Mouse (Mus musculus) kidney, postnatal 4 days (tissue): Measurements from ENCODE around the gene Gm17124.
"Not testable (repeated sequence)": the region's sequence is repeated elsewhere in the genome, so short reads cannot be mapped to it uniquely, and the experiment has no call there.

ENCODE experiments used
- DNase-seq, 2 experiments: peaks; one replicate each; pipeline ENCODE4 v3.0.0; 2021; ENCODE audit warnings: mixed read lengths in 2 of 2

Gene Gm17124

GRCm38 (mm10) chr14:42599782-42600181 lies at the start of gene Gm17124:
Gene Gm17124 (minus strand): TSS chr14:42599882.
- not testable (repeated sequence) for DNase-seq

- DNase-seq, result not testable (repeated sequence)
Measured at GRCm38 (mm10) chr14:42641817-42642216, 42.1 kb upstream of the Gm17124 start, which contains the start of gene Gm3633. Gene Gm3633 (minus strand): TSS chr14:42641917.
